Mouse (Mus musculus) heart, adult 2 months (tissue): ENCODE data around the gene Slc2a4. TPM values are rescaled to one million over a fixed set of nuclear protein-coding genes. Genes with fewer than 3 reads are reported as not detected.

ENCODE experiments used
- DNase-seq, 2 experiments: peaks; one replicate each; pipeline ENCODE4 v3.0.0; 2021
- H3K27ac ChIP-seq: fragments of 200-600 bp; 2 replicates; pipeline ENCODE4 v1.8.1; 2022
- H3K27me3 ChIP-seq: fragments of 200-500 bp; 2 replicates; pipeline ENCODE4 v1.6.1; 2012; ENCODE audit warnings: mild to moderate bottlenecking, low read length, inconsistent platforms, mixed read lengths; ENCODE audit not compliant: control insufficient read depth, insufficient read depth
- H3K36me3 ChIP-seq: fragments of 200-500 bp; 2 replicates; pipeline ENCODE4 v1.6.1; 2012; ENCODE audit warnings: low read length, inconsistent platforms; ENCODE audit not compliant: control insufficient read depth, insufficient read depth
- H3K4me1 ChIP-seq: fragments of 200-500 bp; 2 replicates; pipeline ENCODE4 v1.6.1; 2011; ENCODE audit warnings: low read length; ENCODE audit not compliant: control insufficient read depth, insufficient read depth
- H3K4me3 ChIP-seq: fragments of 200-600 bp; 2 replicates; pipeline ENCODE4 v1.8.1; 2022
- H3K79me2 ChIP-seq: fragments of 200-500 bp; replicated peaks from 2 replicates; pipeline ENCODE4 v1.6.1; 2012; ENCODE audit warnings: mild to moderate bottlenecking, inconsistent platforms, low read length, moderate library complexity, mixed read lengths; ENCODE audit not compliant: control insufficient read depth, insufficient read depth
- H3K9ac ChIP-seq: fragments of 200-500 bp; 2 replicates; pipeline ENCODE4 v1.6.1; 2012; ENCODE audit warnings: low read depth, mild to moderate bottlenecking, control low read depth, inconsistent platforms, low read length, mixed read lengths
- CTCF ChIP-seq: fragments of 200-600 bp; IDR thresholded peaks from 2 replicates; pipeline ENCODE4 v1.8.1; 2022; ENCODE audit warnings: antibody characterized with exemption, mild to moderate bottlenecking, moderate library complexity
- EP300 ChIP-seq: fragments of 200-500 bp; IDR thresholded peaks from 2 replicates; pipeline ENCODE4 v1.6.1; 2011; ENCODE audit warnings: low read depth, low read length, control low read depth; ENCODE audit not compliant: insufficient read depth
- POLR2A ChIP-seq: fragments of 200-500 bp; IDR thresholded peaks from 2 replicates; pipeline ENCODE4 v1.6.1; 2011; ENCODE audit warnings: mild to moderate bottlenecking, low read depth, low read length, control low read depth; ENCODE audit not compliant: insufficient read depth
- WGBS: fragments of 180-500 bp; shearing (Covaris S2); methylation state at CpG from one replicate; pipeline ENCODE4 v1.1.7; 2018; 5-methylcytosine and 5-hydroxymethylcytosine counted together
- intact Hi-C: fragments of 180-260 bp; cut with DNase I; formaldehyde crosslinking; loops from one replicate; pipeline ENCODE4 v1.15.1; 2025
- polyA plus RNA-seq: library from polyadenylated mRNA; depleted of rRNA; stranded (reverse); fragments of >200 nt; gene quantifications from 2 replicates; pipeline ENCODE4 v1.2.3, GENCODE M21; 2012
- total RNA-seq, 2 experiments: library from RNA; stranded (reverse); gene quantifications; 2 replicates each; pipeline ENCODE4 v1.2.3; 2021

Gene Slc2a4
- total and polyA plus RNA-seq, 3 experiments = 363 to 516 (median 456) TPM

DNA sequence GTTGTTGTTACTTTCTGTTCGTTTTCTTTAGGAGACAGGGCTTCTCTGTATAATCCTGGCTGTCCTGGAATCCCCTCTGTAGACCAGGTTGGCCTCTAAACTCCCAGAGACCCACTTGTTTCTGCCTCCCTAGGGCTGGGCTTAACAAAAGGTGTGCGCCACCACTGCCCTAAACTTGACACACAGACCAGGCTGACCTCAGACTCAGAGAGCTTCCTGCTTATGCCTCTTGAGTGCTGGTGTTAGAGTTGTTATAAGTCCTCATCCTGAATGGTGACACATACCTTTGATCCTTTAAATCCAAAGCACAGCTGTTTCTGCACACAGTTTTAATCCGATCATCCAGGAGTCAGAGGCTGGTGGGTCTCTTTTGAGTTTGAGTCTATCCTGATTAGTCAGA, 44.9 kb upstream of the Slc2a4 start:
- Histone ChIP-seq H3K4me3 (no peak overlapping the region), H3K36me3 (peaks cover 25% of the 10 kb centered on the region), H3K27me3 (no peaks in the 10 kb centered on the region), H3K9ac (0 out of 2 replicates have a peak overlapping the region, but pooled peaks have one; percentile 12), H3K27ac (peak overlapping the region; percentile 87), H3K4me1 (peaks cover 5% of the 10 kb centered on the region), H3K79me2 (peaks cover 1% of the 10 kb centered on the region)
- TF ChIP-seq CTCF = no peak
- no peak for TF ChIP-seq EP300
- no peak for TF ChIP-seq POLR2A
- DNase-seq = no peak
- intact Hi-C loops = loop anchor here (5.0 to 10.0 kb wide), 2 partner anchors 71 to 578 kb away; partner anchors contain the start of genes Eif5a and Kdm6b
- 82% methylated on average over 3 of the region's 3 CpGs for WGBS

DNA sequence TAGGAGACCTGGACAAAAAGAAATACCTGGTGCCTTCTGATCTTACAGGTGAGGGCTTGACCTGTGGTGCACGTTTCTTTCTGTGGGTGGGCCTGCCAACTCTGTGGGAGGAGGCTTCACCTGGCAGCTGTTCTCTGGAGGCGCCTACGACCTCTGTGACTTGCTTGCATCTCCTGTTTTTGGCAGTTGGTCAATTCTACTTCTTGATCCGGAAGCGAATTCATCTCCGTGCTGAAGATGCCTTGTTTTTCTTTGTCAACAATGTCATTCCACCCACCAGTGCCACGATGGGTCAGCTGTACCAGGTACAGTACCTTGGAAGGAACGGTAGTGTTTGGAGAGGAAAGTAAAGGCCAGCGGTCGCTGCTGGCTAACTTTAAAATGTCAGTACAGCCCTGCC, 44.4 kb upstream of the Slc2a4 start:
- H3K79me2 ChIP-seq = peaks cover 1% of the 10 kb centered on the region
- intact Hi-C loops = loop anchor here (5.0 to 10.0 kb wide), 2 partner anchors 70 to 578 kb away; partner anchors contain the start of genes Eif5a and Kdm6b
- H3K36me3 ChIP-seq = peaks cover 25% of the 10 kb centered on the region
- 40% methylated on average over 10 of the region's 10 CpGs for WGBS
- H3K27me3 ChIP-seq = no peaks in the 10 kb centered on the region
- peak overlapping the region; percentile 87 for H3K27ac ChIP-seq
- peaks cover 5% of the 10 kb centered on the region for H3K4me1 ChIP-seq
- TF ChIP-seq CTCF = no peak
- TF ChIP-seq EP300 = no peak
- TF ChIP-seq POLR2A = no peak
- no peak for DNase-seq
- peak overlapping the region; percentile 15; the same call in 1 of the 2 replicates for H3K9ac ChIP-seq
- H3K4me3 ChIP-seq = peak overlapping the region; percentile 87

DNA sequence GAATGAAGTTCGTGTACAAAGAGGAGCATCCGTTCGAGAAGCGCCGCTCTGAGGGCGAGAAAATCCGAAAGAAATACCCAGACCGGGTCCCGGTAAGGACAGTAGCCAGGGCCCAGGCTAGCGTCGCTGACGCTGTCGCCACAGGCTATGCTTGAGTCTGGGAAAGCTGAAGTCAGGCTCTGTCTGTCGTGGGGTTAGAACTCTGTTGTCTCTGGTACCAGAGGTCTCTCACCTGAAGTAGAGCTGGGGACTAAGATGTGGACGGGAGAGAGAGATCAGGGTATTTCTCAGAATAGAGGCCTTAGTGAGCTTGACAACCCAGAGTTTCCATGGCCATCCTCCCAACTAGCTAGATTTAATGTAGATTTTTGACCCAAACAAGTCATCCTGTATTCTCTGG, 43.7 kb upstream of the Slc2a4 start:
- WGBS = under 1% methylated on average over 15 of the region's 15 CpGs
- peaks cover 1% of the 10 kb centered on the region for H3K79me2 ChIP-seq
- intact Hi-C loops = loop anchor here (5.0 to 10.0 kb wide), 2 partner anchors 69 to 577 kb away; partner anchors contain the start of genes Eif5a and Kdm6b
- peaks cover 5% of the 10 kb centered on the region for H3K4me1 ChIP-seq
- H3K36me3 ChIP-seq = peaks cover 25% of the 10 kb centered on the region
- DNase-seq = no peak
- peak overlapping the region; percentile 87 for H3K27ac ChIP-seq
- peak overlapping the region; percentile 87 for H3K4me3 ChIP-seq
- H3K9ac ChIP-seq = peak overlapping the region; percentile 83
- TF ChIP-seq POLR2A (no peak), CTCF (no peak), EP300 (no peak; the same call in 1 of the 2 replicates)
- no peaks in the 10 kb centered on the region for H3K27me3 ChIP-seq

DNA sequence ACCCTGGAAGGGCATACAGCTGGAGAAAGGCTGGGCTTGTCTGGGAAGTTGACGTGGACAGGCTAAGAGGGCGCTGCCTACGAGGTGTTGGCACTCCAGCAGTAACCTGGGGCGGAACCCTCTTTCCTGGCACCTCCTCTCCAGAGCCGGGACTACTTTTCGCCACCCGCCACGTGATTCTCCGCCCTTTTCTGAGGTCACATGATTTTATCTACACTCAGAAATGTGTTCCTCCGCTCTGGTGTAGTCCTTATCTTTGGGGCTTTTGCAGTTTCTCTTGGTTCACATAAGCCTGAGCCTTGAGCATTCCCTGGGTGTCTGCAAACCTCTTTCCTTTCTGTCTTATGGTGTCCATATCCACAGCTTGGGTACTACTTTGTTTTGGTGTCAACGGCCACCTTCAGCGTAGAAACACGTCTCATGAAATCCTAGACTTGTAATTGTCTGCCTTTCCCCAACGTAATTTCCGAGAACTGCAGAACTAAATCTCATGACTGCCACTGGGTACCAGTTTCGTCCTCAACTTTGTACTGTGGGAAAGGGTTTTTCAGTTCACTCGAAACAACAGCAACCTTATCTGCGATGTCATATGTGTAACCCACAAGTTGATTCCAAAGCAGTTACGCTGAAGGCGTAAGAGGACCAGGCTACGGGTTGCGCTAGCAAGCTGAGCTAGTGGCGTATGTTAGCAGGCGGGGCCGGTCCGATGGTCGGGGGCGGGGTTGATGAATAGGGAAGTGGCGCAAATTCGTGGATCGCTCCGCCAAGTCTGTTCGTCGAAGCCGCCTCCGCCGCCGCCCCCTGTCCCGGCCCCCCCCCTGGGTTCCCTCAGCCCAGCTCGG, 43.1 kb upstream of the Slc2a4 start, which contains the start of gene Gabarap:
Gabarap (plus strand) TSS at position 294 of the 842 bp plus-strand sequence.
- intact Hi-C loops = loop anchor here (5.0 to 10.0 kb wide), 2 partner anchors 69 to 576 kb away; partner anchors contain the start of genes Eif5a and Kdm6b
- H3K27me3 ChIP-seq = no peaks in the 10 kb centered on the region
- peak within 1 kb of the TSS; percentile 87 for H3K27ac ChIP-seq
- H3K79me2 ChIP-seq = peaks cover 1% of the 10 kb centered on the region
- peak within 1 kb of the TSS; percentile 83 for H3K9ac ChIP-seq
- peaks cover 25% of the 10 kb centered on the region for H3K36me3 ChIP-seq
- H3K4me3 ChIP-seq = peak within 1 kb of the TSS; percentile 87
- WGBS = under 1% methylated on average over 40 of the region's 40 CpGs
- DNase-seq = peak; percentile 95 to 96
- TF ChIP-seq POLR2A (peak; percentile 95), CTCF (no peak), EP300 (peak; percentile 98)
- H3K4me1 ChIP-seq = peaks cover 5% of the 10 kb centered on the region

DNA sequence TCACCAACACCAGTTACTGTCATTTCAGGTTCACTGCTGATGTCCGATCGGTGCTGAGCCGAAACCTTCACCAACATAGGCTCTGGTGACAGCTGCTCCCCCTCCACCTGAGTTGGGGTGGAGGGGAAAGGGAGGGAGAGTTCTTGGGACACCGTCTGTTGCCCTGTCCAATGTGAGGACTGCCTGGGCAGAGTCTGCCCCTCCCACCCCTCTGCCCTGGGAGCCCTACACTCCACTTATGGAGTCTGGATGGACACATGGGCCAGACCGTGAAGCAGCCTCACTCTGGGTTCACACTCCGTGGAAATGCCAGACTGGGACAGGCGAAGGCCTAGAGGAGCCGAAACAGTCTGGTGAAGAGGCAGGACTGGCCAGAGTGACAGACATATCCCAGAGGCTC, 42.0 kb upstream of the Slc2a4 start:
- intact Hi-C loops = loop anchor here (5.0 to 10.0 kb wide), 2 partner anchors 68 to 575 kb away; partner anchors contain the start of genes Eif5a and Kdm6b
- H3K9ac ChIP-seq = no peak overlapping the region
- H3K27ac ChIP-seq = peak overlapping the region; percentile 87
- H3K4me3 ChIP-seq = no peak overlapping the region
- peaks cover 5% of the 10 kb centered on the region for H3K4me1 ChIP-seq
- WGBS = 78% methylated on average over 8 of the region's 8 CpGs
- H3K79me2 ChIP-seq = no peaks in the 10 kb centered on the region; the same call in none of the 2 replicates
- no peaks in the 10 kb centered on the region for H3K27me3 ChIP-seq
- DNase-seq = no peak
- TF ChIP-seq CTCF = no peak
- no peak for TF ChIP-seq EP300
- no peak for TF ChIP-seq POLR2A
- peaks cover 23% of the 10 kb centered on the region for H3K36me3 ChIP-seq

DNA sequence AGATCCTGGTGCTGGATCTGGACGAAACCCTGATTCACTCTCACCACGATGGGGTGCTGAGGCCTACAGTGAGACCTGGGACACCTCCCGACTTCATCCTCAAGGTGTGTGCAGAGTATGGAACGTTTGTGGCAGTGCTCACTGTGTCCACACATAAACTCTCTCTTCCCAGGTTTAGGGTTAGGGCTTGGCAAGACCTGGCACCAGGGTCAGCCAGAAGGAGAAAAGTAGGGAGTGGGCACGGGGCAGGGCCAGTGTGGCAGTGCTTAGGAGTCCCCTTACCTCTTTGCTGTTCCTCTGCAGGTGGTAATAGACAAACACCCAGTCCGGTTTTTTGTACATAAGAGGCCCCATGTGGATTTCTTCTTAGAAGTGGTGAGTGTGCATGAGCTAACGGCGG, 36.4 kb upstream of the Slc2a4 start:
- TF ChIP-seq CTCF (no peak), POLR2A (no peak), EP300 (no peak)
- peaks cover 5% of the 10 kb centered on the region for H3K4me1 ChIP-seq
- DNase-seq = no peak
- peak overlapping the region; percentile 90 for H3K27ac ChIP-seq
- 88% methylated on average over 8 of the region's 8 CpGs for WGBS
- 0 out of 2 replicates have a peak, but pooled peaks cover 1% of the 10 kb centered on the region for H3K79me2 ChIP-seq
- intact Hi-C loops = no loop called here
- no peak overlapping the region for H3K4me3 ChIP-seq
- H3K9ac ChIP-seq = no peak overlapping the region
- H3K36me3 ChIP-seq = peaks cover 7% of the 10 kb centered on the region
- H3K27me3 ChIP-seq = no peaks in the 10 kb centered on the region
